Mouse (Mus musculus) megakaryocyte, embryonic 14.5 days (primary cell): ENCODE measurements around the gene Sike1. TPM values are rescaled to one million over a fixed set of nuclear protein-coding genes. Genes with fewer than 3 reads are reported as not detected.
A peak's percentile ranks its signal among the peaks of the same experiment; 100 is the strongest.

Source experiments
- H3K27me3 ChIP-seq: replicated peaks from 2 replicates; pipeline ENCODE3; 2012; ENCODE audit warnings: inconsistent platforms
- H3K36me3 ChIP-seq: replicated peaks from 2 replicates; pipeline ENCODE3; 2012; ENCODE audit warnings: low read length, inconsistent platforms, mixed read lengths
- H3K4me1 ChIP-seq: 2 replicates; pipeline ENCODE4 v1.6.1; 2012; ENCODE audit warnings: inconsistent platforms
- H3K4me3 ChIP-seq: replicated peaks from 2 replicates; pipeline ENCODE3; 2012; ENCODE audit warnings: moderate library complexity, mild to moderate bottlenecking, inconsistent platforms
- H3K9me3 ChIP-seq: 2 replicates; pipeline ENCODE4 v1.6.1; 2012; ENCODE audit warnings: inconsistent platforms
- FLI1 ChIP-seq: IDR thresholded peaks from 2 replicates; pipeline ENCODE4 v1.6.1; 2012; ENCODE audit warnings: low read length, inconsistent platforms, mixed read lengths
- GATA1 ChIP-seq: IDR thresholded peaks from 3 replicates; pipeline ENCODE4 v1.6.1; 2012; ENCODE audit warnings: mixed read lengths, low read length, inconsistent platforms, borderline replicate concordance
- polyA plus RNA-seq: library from polyadenylated mRNA; stranded (reverse); fragments of >175 nt; gene quantifications from 2 replicates; pipeline ENCODE4 v1.2.3, GENCODE M21; 2012; ENCODE audit warnings: low replicate concordance; ENCODE audit not compliant: insufficient read depth

Sike1 gene
- polyA plus RNA-seq, 1 experiment: 2.5 TPM

- TF ChIP-seq FLI1 (no peak), GATA1 (no peak)
- peak within 1 kb of the TSS; percentile 98 for H3K4me3 ChIP-seq
Observed at GRCm38 (mm10) chr3:103020249-103020942, 24.9 kb downstream of the Sike1 start, which contains the start of gene Csde1. Gene Csde1, plus strand, starts transcription at chr3:103020426.

DNA sequence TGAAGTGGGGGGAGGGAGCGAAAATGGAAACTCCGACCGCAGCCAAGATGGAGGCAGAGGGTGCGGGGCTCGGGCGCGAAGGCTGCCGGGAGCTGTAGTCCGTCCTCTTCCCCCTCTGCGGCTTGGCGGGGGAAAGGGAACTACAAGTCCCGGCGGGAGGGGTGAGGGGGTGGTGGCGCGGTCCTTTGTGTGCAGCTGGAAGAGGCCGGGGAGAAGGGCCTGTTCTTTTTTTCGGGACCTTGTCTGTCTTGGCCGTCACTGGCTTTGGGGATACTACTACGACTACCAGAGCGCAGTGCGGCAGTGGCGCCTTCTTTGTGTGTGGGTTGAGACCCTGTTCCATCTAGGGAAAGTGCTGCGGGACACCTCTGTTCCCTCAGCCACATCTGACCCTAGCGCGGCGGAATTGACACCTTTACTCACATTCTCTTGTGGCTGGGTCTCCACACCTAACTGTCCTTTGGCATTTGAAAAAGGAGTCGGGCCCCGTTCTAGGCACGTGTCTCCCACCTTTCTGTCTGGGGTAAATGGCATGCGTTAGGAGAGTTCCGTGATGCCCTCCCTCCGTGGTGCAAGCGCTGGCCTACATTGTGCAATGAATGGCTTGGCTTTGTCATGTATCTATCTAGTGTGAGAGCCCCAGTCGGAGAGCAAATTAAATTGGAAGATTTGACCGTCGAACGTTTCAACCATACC, 25.6 kb downstream of the Sike1 start:
- H3K4me3 ChIP-seq: peak overlapping the region; percentile 98
- H3K4me1 ChIP-seq: peaks cover 64% of the 10 kb centered on the region
- H3K9me3 ChIP-seq: no peaks in the 10 kb centered on the region
- H3K27me3 ChIP-seq: no peaks in the 10 kb centered on the region
- no peak for TF ChIP-seq GATA1
- TF ChIP-seq FLI1: no peak
- H3K36me3 ChIP-seq: peaks cover 14% of the 10 kb centered on the region

More at GRCm38 (mm10) chr3:103020249-103020942, 24.9 kb downstream of the Sike1 start, which contains the start of gene Csde1:
- Histone ChIP-seq H3K27me3 (no peaks in the 10 kb centered on the region), H3K36me3 (peaks cover 14% of the 10 kb centered on the region), H3K9me3 (no peaks in the 10 kb centered on the region), H3K4me1 (peaks cover 63% of the 10 kb centered on the region)

DNA sequence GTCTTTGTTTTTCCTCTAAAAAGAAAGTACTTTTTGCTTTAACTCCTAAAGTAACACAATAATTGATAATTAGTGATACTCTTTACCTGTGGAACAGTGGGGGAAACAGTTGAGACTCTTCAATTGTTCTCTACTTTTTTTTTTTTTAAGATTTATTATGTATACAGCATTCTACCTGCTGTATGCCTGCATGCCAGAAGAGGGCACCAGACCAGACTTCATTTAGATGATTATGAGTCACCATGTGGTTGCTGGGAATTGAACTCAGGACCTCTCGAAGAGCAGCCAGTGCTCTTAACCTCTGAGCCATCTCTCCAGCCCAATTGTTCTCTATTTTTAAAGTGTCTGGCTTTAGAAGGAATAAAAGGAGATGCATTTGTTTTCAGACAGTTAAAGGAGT, 30.7 kb downstream of the Sike1 start:
- peaks cover 57% of the 10 kb centered on the region for H3K36me3 ChIP-seq
- H3K4me3 ChIP-seq: no peak overlapping the region
- TF ChIP-seq FLI1: no peak
- TF ChIP-seq GATA1: no peak
- no peaks in the 10 kb centered on the region for H3K27me3 ChIP-seq
- H3K9me3 ChIP-seq: no peaks in the 10 kb centered on the region
- H3K4me1 ChIP-seq: peaks cover 51% of the 10 kb centered on the region

- Histone ChIP-seq H3K36me3 (peaks cover 95% of the 10 kb centered on the region), H3K9me3 (no peaks in the 10 kb centered on the region), H3K4me1 (peaks cover 20% of the 10 kb centered on the region), H3K4me3 (no peak overlapping the region), H3K27me3 (no peaks in the 10 kb centered on the region)
- TF ChIP-seq FLI1 (no peak), GATA1 (no peak)
Observed at GRCm38 (mm10) chr3:103040285-103040684, 44.8 kb downstream of the Sike1 start.

DNA sequence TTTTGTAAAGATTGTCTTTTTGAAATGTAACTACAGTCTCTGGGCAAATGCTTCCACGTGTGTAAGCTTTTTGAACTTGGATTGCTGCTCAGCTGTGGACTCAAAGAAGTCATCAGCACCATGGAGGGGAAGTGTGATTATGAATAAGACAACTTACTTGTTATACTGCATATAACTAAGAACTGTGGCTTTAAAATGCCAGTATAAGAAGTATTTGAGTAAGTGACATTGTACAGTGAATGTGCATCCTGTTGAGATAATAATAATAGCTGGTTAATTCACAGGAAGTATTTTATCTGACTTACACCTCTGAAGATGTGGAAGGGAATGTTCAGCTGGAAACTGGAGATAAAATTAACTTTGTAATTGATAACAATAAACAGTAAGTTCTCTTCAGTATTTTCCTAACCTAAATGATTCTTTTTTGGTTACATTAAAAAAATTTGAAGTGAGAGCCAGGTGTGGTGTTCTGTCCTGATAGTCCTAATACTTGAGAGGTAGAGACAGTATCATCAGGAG, 45.4 kb downstream of the Sike1 start:
- no peak overlapping the region for H3K4me3 ChIP-seq
- H3K36me3 ChIP-seq: peaks cover 96% of the 10 kb centered on the region
- no peaks in the 10 kb centered on the region for H3K27me3 ChIP-seq
- no peaks in the 10 kb centered on the region for H3K9me3 ChIP-seq
- no peak for TF ChIP-seq FLI1
- TF ChIP-seq GATA1: no peak
- H3K4me1 ChIP-seq: peaks cover 20% of the 10 kb centered on the region

DNA sequence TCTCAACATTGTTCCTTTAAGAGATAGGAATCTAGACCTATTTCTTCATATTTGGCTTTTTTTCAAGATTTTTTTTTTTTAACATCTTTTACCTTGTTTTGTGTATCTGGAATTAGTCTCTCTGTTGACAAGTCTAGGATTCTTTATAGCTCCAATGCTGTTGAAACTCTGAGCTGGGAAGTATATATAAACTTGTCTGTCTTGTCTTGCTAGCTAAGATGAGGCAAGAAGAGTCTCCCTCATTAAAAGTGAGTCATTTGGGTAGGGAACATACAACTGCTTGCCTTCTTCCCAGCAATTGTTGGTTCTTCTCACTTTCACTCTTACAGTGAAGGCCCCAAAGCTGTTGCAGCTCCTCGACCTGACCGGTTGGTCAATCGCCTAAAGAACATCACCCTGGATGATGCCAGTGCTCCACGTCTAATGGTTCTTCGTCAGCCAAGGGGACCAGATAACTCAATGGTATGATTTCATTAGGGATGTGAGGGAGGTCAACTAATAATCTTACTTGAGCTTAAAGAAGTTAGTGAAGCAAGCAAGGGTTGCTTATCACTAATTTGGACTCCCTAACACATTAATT, 60.6 kb downstream of the Sike1 start:
- peaks cover 13% of the 10 kb centered on the region for H3K4me1 ChIP-seq
- H3K4me3 ChIP-seq: no peak overlapping the region
- H3K27me3 ChIP-seq: no peaks in the 10 kb centered on the region
- H3K36me3 ChIP-seq: peaks cover 74% of the 10 kb centered on the region
- H3K9me3 ChIP-seq: no peaks in the 10 kb centered on the region
- no peak for TF ChIP-seq GATA1
- no peak for TF ChIP-seq FLI1

DNA sequence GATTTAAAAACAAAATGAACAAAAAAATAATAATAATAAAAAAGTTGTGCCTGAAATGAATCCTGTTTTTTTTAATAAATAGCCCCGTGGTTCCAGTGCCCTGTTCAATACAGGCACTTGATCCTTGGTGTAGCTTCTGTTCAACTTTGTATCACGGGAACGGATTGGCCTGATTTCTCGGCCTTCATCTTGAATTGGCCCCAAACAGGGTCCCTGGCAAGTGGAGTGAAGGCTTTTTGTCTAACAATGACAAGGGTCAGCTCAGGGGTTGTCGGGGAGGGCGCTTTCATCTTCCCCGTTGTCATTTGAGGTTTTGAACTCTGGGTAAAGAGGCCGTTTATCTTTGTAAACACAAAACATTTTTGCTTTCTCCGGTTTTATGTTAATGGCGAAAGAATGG, 62.2 kb downstream of the Sike1 start:
- Histone ChIP-seq H3K27me3 (no peaks in the 10 kb centered on the region), H3K4me3 (peak overlapping the region; percentile 94), H3K36me3 (peaks cover 72% of the 10 kb centered on the region), H3K9me3 (no peaks in the 10 kb centered on the region), H3K4me1 (peaks cover 13% of the 10 kb centered on the region)
- TF ChIP-seq FLI1: no peak
- no peak for TF ChIP-seq GATA1

Other genes starting within 250 kb of the Sike1 start
- gene Tshb, start 213.0 kb upstream of the Sike1 start, polyA plus RNA-seq: not detected in 2 replicates
- gene Sycp1, start 59.6 kb upstream of the Sike1 start, polyA plus RNA-seq: not detected in 2 replicates
- not detected in 2 replicates for gene Nr1h5, start 31.6 kb upstream of the Sike1 start, polyA plus RNA-seq
- 1.1 and 6.2 TPM in 2 replicates for gene Csde1, start 24.7 kb downstream of the Sike1 start, polyA plus RNA-seq
- gene Nras, start 62.6 kb downstream of the Sike1 start, polyA plus RNA-seq: 1.3 and 2.9 TPM in 2 replicates
- gene Ampd1, start 78.3 kb downstream of the Sike1 start, polyA plus RNA-seq: not detected in 2 replicates
- gene Dennd2c, start 106.9 kb downstream of the Sike1 start, polyA plus RNA-seq: 0.89 and 1.9 TPM in 2 replicates
- gene Bcas2, start 175.9 kb downstream of the Sike1 start, polyA plus RNA-seq: 20.7 and 101 TPM in 2 replicates